Mouse (Mus musculus) hindbrain, embryonic 13.5 days (tissue): Measurements from ENCODE around the gene Ablim2. TPM values are rescaled to one million over a fixed set of nuclear protein-coding genes. Genes with fewer than 3 reads are reported as not detected.
A peak's percentile ranks its signal among the peaks of the same experiment; 100 is the strongest.

Experiments used
- ATAC-seq: fragments of 200-750 bp; cut with Nextera tagmentation; 2 replicates; pipeline ENCODE4 v1.8.0; 2017; ENCODE audit warnings: moderate TSS enrichment; ENCODE audit not compliant: low FRiP score
- H3K27ac ChIP-seq: fragments of 300-500 bp; sonication (generic); 2 replicates; pipeline ENCODE4 v1.5.1; 2015; ENCODE audit warnings: inconsistent platforms, mild to moderate bottlenecking, moderate library complexity
- H3K27me3 ChIP-seq: fragments of 300-500 bp; sonication (generic); 2 replicates; pipeline ENCODE4 v1.6.1; 2015; ENCODE audit warnings: mild to moderate bottlenecking, inconsistent platforms
- H3K36me3 ChIP-seq: fragments of 300-500 bp; sonication (generic); 2 replicates; pipeline ENCODE4 v1.6.1; 2015; ENCODE audit warnings: mild to moderate bottlenecking, inconsistent platforms
- H3K4me1 ChIP-seq: fragments of 300-500 bp; sonication (generic); replicated peaks from 2 replicates; pipeline ENCODE4 v1.6.1; 2015; ENCODE audit warnings: inconsistent platforms
- H3K4me2 ChIP-seq: fragments of 300-500 bp; sonication (generic); 2 replicates; pipeline ENCODE4 v1.6.1; 2015; ENCODE audit warnings: inconsistent platforms, mild to moderate bottlenecking, moderate library complexity
- H3K4me3 ChIP-seq: fragments of 300-500 bp; sonication (generic); 2 replicates; pipeline ENCODE4 v1.5.1; 2015; ENCODE audit warnings: mild to moderate bottlenecking, inconsistent platforms
- H3K9ac ChIP-seq: fragments of 300-500 bp; sonication (generic); 2 replicates; pipeline ENCODE4 v1.6.1; 2015; ENCODE audit warnings: mild to moderate bottlenecking, inconsistent platforms
- H3K9me3 ChIP-seq: fragments of 300-500 bp; sonication (generic); 2 replicates; pipeline ENCODE4 v1.6.1; 2016; ENCODE audit warnings: inconsistent platforms
- WGBS: fragments of 180-500 bp; shearing (Covaris S2); methylation state at CpG from one replicate; pipeline ENCODE4 v1.1.7; 2015; 5-methylcytosine and 5-hydroxymethylcytosine counted together
- polyA plus RNA-seq: library from polyadenylated mRNA; unstranded; fragments of >200 nt; fragmentation: Nextera tagmentation; extraction: Ambion mirVana; gene quantifications from 2 replicates; pipeline ENCODE4 v1.2.1, GENCODE M21; 2015

Gene Ablim2
- polyA plus RNA-seq, 1 experiment from 2014 or later: 9.5 TPM

DNA sequence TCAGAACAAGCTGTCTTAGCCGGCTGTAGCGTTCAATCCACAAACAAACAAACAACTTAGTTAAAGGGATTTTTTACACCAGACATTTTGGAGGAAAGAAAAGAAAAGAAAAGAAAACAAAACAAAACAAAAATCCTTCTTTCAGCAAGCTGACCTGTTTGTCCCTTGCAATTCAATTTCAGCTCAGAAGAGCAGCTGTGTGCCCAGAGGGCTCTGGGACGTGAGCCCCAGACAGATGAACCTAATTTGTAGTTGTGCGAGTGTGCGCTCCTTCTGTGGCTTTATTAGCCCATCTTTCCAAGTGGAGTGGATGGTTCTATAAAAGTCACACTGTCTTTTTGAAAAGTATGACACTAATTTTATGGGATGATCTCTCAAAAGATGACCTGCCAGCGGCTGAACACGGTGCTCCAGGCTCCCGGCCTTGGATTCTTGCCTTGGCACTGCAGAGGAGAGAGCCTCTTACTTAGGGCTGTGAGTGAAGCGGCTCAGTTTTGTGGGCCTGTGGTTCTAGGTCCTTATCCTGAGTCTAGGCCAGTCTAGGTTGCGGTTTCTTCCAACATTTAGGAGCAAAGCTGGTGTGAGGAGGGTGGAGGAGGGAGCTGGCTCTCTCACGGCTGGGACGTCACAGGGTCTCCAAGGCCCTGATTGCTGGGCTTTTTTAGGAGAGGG lies 158.1 kb downstream of the Ablim2 start:
- peak overlapping the region; percentile 81 for H3K27ac ChIP-seq
- H3K4me1 ChIP-seq: peaks cover 67% of the 10 kb centered on the region
- no peak for ATAC-seq
- H3K9ac ChIP-seq: peak overlapping the region; percentile 8; the same call in 1 of the 2 replicates
- peaks cover 15% of the 10 kb centered on the region for H3K36me3 ChIP-seq
- no peak overlapping the region for H3K4me2 ChIP-seq
- no peaks in the 10 kb centered on the region for H3K27me3 ChIP-seq
- 53% methylated on average over 12 of the region's 12 CpGs for WGBS
- H3K4me3 ChIP-seq: no peak overlapping the region
- no peaks in the 10 kb centered on the region for H3K9me3 ChIP-seq

GRCm38 (mm10) chr5:35916666-35917065 lies 159.0 kb downstream of the Ablim2 start:
- ATAC-seq: no peak
- 35% methylated on average over 5 of the region's 5 CpGs for WGBS
- Histone ChIP-seq H3K4me1 (peaks cover 75% of the 10 kb centered on the region), H3K36me3 (peaks cover 10% of the 10 kb centered on the region; the same call in 1 of the 2 replicates), H3K9ac (no peak overlapping the region; the same call in 1 of the 2 replicates), H3K9me3 (no peaks in the 10 kb centered on the region), H3K4me3 (no peak overlapping the region), H3K27ac (peak overlapping the region; percentile 93), H3K4me2 (no peak overlapping the region), H3K27me3 (no peaks in the 10 kb centered on the region)

DNA sequence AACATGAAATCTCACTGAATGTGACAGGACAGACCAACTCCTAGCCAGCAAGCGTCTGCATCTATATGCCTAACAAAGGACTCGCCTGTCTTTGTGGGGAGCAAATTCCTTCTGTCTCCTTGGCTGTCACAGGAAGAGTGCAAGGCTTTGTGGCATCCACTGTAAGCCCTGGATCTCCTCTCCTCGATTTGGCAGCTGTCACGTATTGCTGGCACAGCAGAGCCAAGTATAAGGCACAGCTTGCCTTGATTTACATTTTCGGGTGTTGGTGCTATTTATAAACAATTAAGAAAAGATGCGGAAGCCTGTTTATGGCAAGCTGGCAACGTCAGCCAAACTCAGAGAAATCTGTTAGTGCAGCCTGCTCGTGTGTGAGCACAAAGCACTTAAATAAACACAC lies 160.7 kb downstream of the Ablim2 start:
- H3K4me2 ChIP-seq: peak overlapping the region; percentile 16; the same call in 1 of the 2 replicates

GRCm38 (mm10) chr5:35920076-35920475 lies 162.4 kb downstream of the Ablim2 start:
- no peak for ATAC-seq
- H3K4me3 ChIP-seq: no peak overlapping the region
- no peaks in the 10 kb centered on the region for H3K9me3 ChIP-seq
- H3K4me2 ChIP-seq: no peak overlapping the region
- no peaks in the 10 kb centered on the region for H3K36me3 ChIP-seq
- 23% methylated on average over 4 of the region's 4 CpGs for WGBS
- H3K4me1 ChIP-seq: peaks cover 98% of the 10 kb centered on the region
- peak overlapping the region; percentile 93 for H3K27ac ChIP-seq
- no peaks in the 10 kb centered on the region for H3K27me3 ChIP-seq
- no peak overlapping the region for H3K9ac ChIP-seq

More for the DNA sequence above, 160.7 kb downstream of the Ablim2 start:
- no peaks in the 10 kb centered on the region for H3K27me3 ChIP-seq
- peak overlapping the region; percentile 49 for H3K9ac ChIP-seq
- 10% methylated on average over 8 of the region's 8 CpGs for WGBS
- H3K27ac ChIP-seq: peak overlapping the region; percentile 93
- no peak overlapping the region for H3K4me3 ChIP-seq
- ATAC-seq: peak; percentile 26; the same call in 1 of the 2 replicates
- no peaks in the 10 kb centered on the region for H3K36me3 ChIP-seq
- no peaks in the 10 kb centered on the region for H3K9me3 ChIP-seq
- H3K4me1 ChIP-seq: peaks cover 92% of the 10 kb centered on the region

GRCm38 (mm10) chr5:35920557-35920956 lies 162.9 kb downstream of the Ablim2 start:
- H3K4me2 ChIP-seq: no peak overlapping the region
- ATAC-seq: no peak
- peak overlapping the region; percentile 8; the same call in 1 of the 2 replicates for H3K27ac ChIP-seq
- no peaks in the 10 kb centered on the region for H3K27me3 ChIP-seq
- H3K9me3 ChIP-seq: no peaks in the 10 kb centered on the region
- H3K4me3 ChIP-seq: no peak overlapping the region
- H3K9ac ChIP-seq: no peak overlapping the region
- peaks cover 98% of the 10 kb centered on the region for H3K4me1 ChIP-seq
- H3K36me3 ChIP-seq: no peaks in the 10 kb centered on the region

GRCm38 (mm10) chr5:35921141-35921540 lies 163.5 kb downstream of the Ablim2 start:
- no peaks in the 10 kb centered on the region for H3K9me3 ChIP-seq
- H3K4me1 ChIP-seq: peaks cover 98% of the 10 kb centered on the region
- 75% methylated on average over 6 of the region's 6 CpGs for WGBS
- H3K4me3 ChIP-seq: no peak overlapping the region
- 0 out of 2 replicates have a peak overlapping the region, but pooled peaks have one; percentile 17 for H3K4me2 ChIP-seq
- H3K9ac ChIP-seq: peak overlapping the region; percentile 0; the same call in 1 of the 2 replicates
- H3K27ac ChIP-seq: peak overlapping the region; percentile 69
- no peaks in the 10 kb centered on the region for H3K36me3 ChIP-seq
- no peak for ATAC-seq
- no peaks in the 10 kb centered on the region for H3K27me3 ChIP-seq

- no peak for ATAC-seq
- H3K4me2 ChIP-seq: peak overlapping the region; percentile 17; the same call in 1 of the 2 replicates
- H3K27me3 ChIP-seq: no peaks in the 10 kb centered on the region
- peaks cover 98% of the 10 kb centered on the region for H3K4me1 ChIP-seq
- H3K9ac ChIP-seq: peak overlapping the region; percentile 0; the same call in 1 of the 2 replicates
- H3K9me3 ChIP-seq: no peaks in the 10 kb centered on the region
- no peaks in the 10 kb centered on the region for H3K36me3 ChIP-seq
- WGBS: 35% methylated on average over 10 of the region's 10 CpGs
- peak overlapping the region; percentile 69 for H3K27ac ChIP-seq
- no peak overlapping the region for H3K4me3 ChIP-seq
These were observed 164.0 kb downstream of the Ablim2 start for GRCm38 (mm10) chr5:35921595-35922254.

- peaks cover 98% of the 10 kb centered on the region for H3K4me1 ChIP-seq
These were observed 165.8 kb downstream of the Ablim2 start for GRCm38 (mm10) chr5:35923448-35923847.

GRCm38 (mm10) chr5:35925171-35925634 lies 167.5 kb downstream of the Ablim2 start:
- H3K27ac ChIP-seq: peak overlapping the region; percentile 85
- no peaks in the 10 kb centered on the region for H3K9me3 ChIP-seq
- WGBS: 29% methylated on average over 12 of the region's 12 CpGs
- H3K4me3 ChIP-seq: no peak overlapping the region
- H3K27me3 ChIP-seq: no peaks in the 10 kb centered on the region
- peaks cover 90% of the 10 kb centered on the region for H3K4me1 ChIP-seq
- no peak overlapping the region for H3K4me2 ChIP-seq
- H3K9ac ChIP-seq: peak overlapping the region; percentile 39; the same call in 1 of the 2 replicates
- no peaks in the 10 kb centered on the region for H3K36me3 ChIP-seq
- 0 out of 2 replicates have a peak, but pooled peaks have one; percentile 4 for ATAC-seq

More at GRCm38 (mm10) chr5:35923448-35923847, 165.8 kb downstream of the Ablim2 start:
- H3K27ac ChIP-seq: peak overlapping the region; percentile 85; the same call in 1 of the 2 replicates
- H3K27me3 ChIP-seq: no peaks in the 10 kb centered on the region
- no peak overlapping the region for H3K4me3 ChIP-seq
- WGBS: 92% methylated on average over 6 of the region's 6 CpGs
- H3K4me2 ChIP-seq: no peak overlapping the region
- no peaks in the 10 kb centered on the region for H3K36me3 ChIP-seq
- ATAC-seq: no peak
- H3K9me3 ChIP-seq: no peaks in the 10 kb centered on the region
- no peak overlapping the region for H3K9ac ChIP-seq

DNA sequence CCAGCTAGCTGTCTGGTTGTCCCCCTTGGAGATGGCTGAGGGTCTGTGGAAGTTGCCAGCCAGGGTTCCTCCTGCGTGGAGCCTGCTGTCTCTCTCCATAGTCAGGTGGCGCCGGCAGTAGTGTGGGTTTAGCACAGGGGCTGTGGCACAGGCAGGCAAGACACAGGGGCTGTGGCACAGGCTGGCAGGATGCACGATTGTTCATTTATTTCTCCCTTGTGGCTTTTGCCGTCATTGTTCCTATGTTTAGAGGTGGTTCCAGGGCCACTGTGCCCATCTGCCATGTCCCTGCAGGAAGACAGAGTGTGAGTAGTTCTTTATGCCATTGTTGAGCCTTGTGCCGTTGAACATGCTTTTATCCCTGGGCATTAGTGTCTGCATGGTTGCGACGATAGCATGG lies 168.8 kb downstream of the Ablim2 start:
- Histone ChIP-seq H3K4me1 (peaks cover 89% of the 10 kb centered on the region), H3K4me3 (no peak overlapping the region), H3K4me2 (no peak overlapping the region), H3K36me3 (no peaks in the 10 kb centered on the region), H3K27ac (peak overlapping the region; percentile 85), H3K9ac (peak overlapping the region; percentile 30; the same call in 1 of the 2 replicates), H3K27me3 (no peaks in the 10 kb centered on the region), H3K9me3 (no peaks in the 10 kb centered on the region)
- WGBS: 47% methylated on average over 8 of the region's 8 CpGs
- peak; percentile 50; the same call in 1 of the 2 replicates for ATAC-seq

DNA sequence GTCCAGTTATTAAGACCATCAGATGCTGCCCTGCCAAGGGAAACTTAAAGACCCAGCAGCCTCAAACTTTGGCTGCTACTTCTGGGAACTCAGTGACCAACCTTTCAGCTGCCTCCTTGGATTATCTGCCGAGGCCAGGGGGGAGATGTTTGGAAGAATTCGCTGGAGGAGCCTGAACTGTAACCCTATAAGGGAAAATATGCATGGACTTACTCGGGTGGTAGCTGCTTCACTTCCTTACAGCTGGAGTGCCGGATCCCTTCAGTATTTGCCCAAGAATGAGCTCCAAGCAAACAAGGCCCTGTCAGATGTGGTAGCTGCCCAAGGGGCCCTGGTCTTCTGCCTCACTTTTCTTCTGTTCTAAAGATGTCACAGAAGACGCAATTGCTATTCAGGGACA lies 173.6 kb downstream of the Ablim2 start:
- Histone ChIP-seq H3K27me3 (no peaks in the 10 kb centered on the region), H3K4me3 (no peak overlapping the region), H3K4me2 (no peak overlapping the region), H3K9ac (no peak overlapping the region), H3K9me3 (no peaks in the 10 kb centered on the region), H3K4me1 (peaks cover 82% of the 10 kb centered on the region), H3K36me3 (peaks cover 5% of the 10 kb centered on the region), H3K27ac (no peak overlapping the region; the same call in 1 of the 2 replicates)
- ATAC-seq: no peak
- WGBS: 75% methylated on average over 5 of the region's 5 CpGs

GRCm38 (mm10) chr5:35933059-35933458 lies 175.4 kb downstream of the Ablim2 start:
- Histone ChIP-seq H3K27me3 (no peaks in the 10 kb centered on the region), H3K36me3 (peaks cover 13% of the 10 kb centered on the region), H3K4me3 (no peak overlapping the region), H3K4me1 (peaks cover 71% of the 10 kb centered on the region), H3K9me3 (no peaks in the 10 kb centered on the region), H3K4me2 (no peak overlapping the region), H3K27ac (peak overlapping the region; percentile 49), H3K9ac (no peak overlapping the region)
- 70% methylated on average over 10 of the region's 10 CpGs for WGBS
- ATAC-seq: no peak
